Mouse (Mus musculus) heart, embryonic 14.5 days (tissue): ENCODE results near the gene Acsl1. TPM values are rescaled to one million over a fixed set of nuclear protein-coding genes. Genes with fewer than 3 reads are reported as not detected.

Experiments
- ATAC-seq: fragments of 200-750 bp; cut with Nextera tagmentation; 2 replicates; pipeline ENCODE4 v1.8.0; 2017; ENCODE audit warnings: low read depth, moderate TSS enrichment; ENCODE audit not compliant: insufficient number of reproducible peaks, insufficient read depth, low FRiP score
- H3K27ac ChIP-seq, 2 experiments: fragments of 200-500 bp in 1 of 2; fragments of 300-500 bp in 1 of 2; sonication (generic) in 1 of 2; replicated peaks in 1 of 2; 2 replicates each; pipeline ENCODE4 v1.5.1; 2012 to 2014; ENCODE audit warnings: low read depth in 2 of 2, low read length in 2 of 2, control low read depth in 1 of 2, mild to moderate bottlenecking in 1 of 2, mixed read lengths in 1 of 2; ENCODE audit not compliant: control insufficient read depth in 1 of 2, insufficient read depth in 1 of 2
- H3K27me3 ChIP-seq: fragments of 300-500 bp; sonication (generic); 2 replicates; pipeline ENCODE4 v1.6.1; 2014; ENCODE audit warnings: mild to moderate bottlenecking, low read length, control low read depth; ENCODE audit not compliant: control insufficient read depth, insufficient read depth
- H3K36me3 ChIP-seq: fragments of 300-500 bp; sonication (generic); 2 replicates; pipeline ENCODE4 v1.6.1; 2014; ENCODE audit warnings: mild to moderate bottlenecking, control low read depth, low read length, mixed read lengths; ENCODE audit not compliant: control insufficient read depth, insufficient read depth
- H3K4me1 ChIP-seq, 2 experiments: fragments of 200-500 bp in 1 of 2; fragments of 300-500 bp in 1 of 2; sonication (generic) in 1 of 2; 2 replicates each; pipeline ENCODE4 v1.6.1; 2012 to 2014; ENCODE audit warnings: low read length in 2 of 2, control low read depth in 1 of 2, mixed read lengths in 1 of 2; ENCODE audit not compliant: control insufficient read depth in 2 of 2, insufficient read depth in 2 of 2
- H3K4me2 ChIP-seq: fragments of 300-500 bp; sonication (generic); 2 replicates; pipeline ENCODE4 v1.6.1; 2014; ENCODE audit warnings: mild to moderate bottlenecking, low read length
- H3K4me3 ChIP-seq, 2 experiments: fragments of 200-500 bp in 1 of 2; fragments of 300-500 bp in 1 of 2; sonication (generic) in 1 of 2; 2 replicates each; pipeline ENCODE4 v1.5.1; 2012 to 2014; ENCODE audit warnings: low read length in 2 of 2, mild to moderate bottlenecking in 2 of 2, control low read depth in 1 of 2, low read depth in 1 of 2, moderate library complexity in 1 of 2; ENCODE audit not compliant: control insufficient read depth in 1 of 2, insufficient read depth in 1 of 2
- H3K9ac ChIP-seq: fragments of 300-500 bp; sonication (generic); 2 replicates; pipeline ENCODE4 v1.6.1; 2014; ENCODE audit warnings: mild to moderate bottlenecking, low read length
- H3K9me3 ChIP-seq: fragments of 300-500 bp; sonication (generic); 2 replicates; pipeline ENCODE4 v1.6.1; 2016; ENCODE audit warnings: low read length, control low read depth; ENCODE audit not compliant: control insufficient read depth
- WGBS: fragments of 180-500 bp; shearing (Covaris S2); extraction: QIAGEN DNeasy Blood & Tissue Kit; methylation state at CpG from one replicate; pipeline ENCODE4 v1.1.7; 2014; 5-methylcytosine and 5-hydroxymethylcytosine counted together
- polyA plus RNA-seq: library from polyadenylated mRNA; unstranded; fragments of >200 nt; fragmentation: Nextera tagmentation; extraction: Ambion mirVana; gene quantifications from 2 replicates; pipeline ENCODE4 v1.2.1, GENCODE M21; 2014

Gene Acsl1
- polyA plus RNA-seq, 1 experiment from 2014 or later: 44.1 TPM

GRCm38 (mm10) chr8:46496852-46497251, 26.0 kb downstream of the Acsl1 start:
- Histone ChIP-seq H3K9ac (no peak overlapping the region), H3K27me3 (no peaks in the 10 kb centered on the region), H3K36me3 (peaks cover 14% of the 10 kb centered on the region; the same call in 1 of the 2 replicates), H3K9me3 (no peaks in the 10 kb centered on the region), H3K4me3 (no peak overlapping the region), H3K4me2 (peak overlapping the region; percentile 50; the same call in 1 of the 2 replicates), H3K27ac (peak overlapping the region in 1 of 2 experiments; percentile 56; a peak in 1 of 4 replicates), H3K4me1 (peaks cover 16 to 25% of the 10 kb centered on the region in 2 experiments)
- ATAC-seq: no peak
- WGBS: 35% methylated on average over 6 of the region's 6 CpGs

GRCm38 (mm10) chr8:46497314-46498011, 26.6 kb downstream of the Acsl1 start:
- Histone ChIP-seq H3K4me2 (peak overlapping the region; percentile 50), H3K27ac (peak overlapping the region; percentile 56 to 68), H3K4me1 (peaks cover 17 to 28% of the 10 kb centered on the region in 2 experiments), H3K36me3 (peaks cover 14% of the 10 kb centered on the region; the same call in 1 of the 2 replicates), H3K27me3 (no peaks in the 10 kb centered on the region), H3K9me3 (no peaks in the 10 kb centered on the region), H3K4me3 (0 out of 4 replicates have a peak overlapping the region, but pooled peaks of 1 of the 2 experiments have one; percentile 0), H3K9ac (peak overlapping the region; percentile 8; the same call in 1 of the 2 replicates)
- ATAC-seq: no peak
- 30% methylated on average over 15 of the region's 15 CpGs for WGBS

- H3K4me2 ChIP-seq: peak overlapping the region; percentile 53
- peak overlapping the region in 1 of 2 experiments; percentile 17; a peak in 2 of 4 replicates for H3K4me3 ChIP-seq
- H3K27me3 ChIP-seq: no peaks in the 10 kb centered on the region
- WGBS: 28% methylated on average over 19 of the region's 19 CpGs
- H3K9me3 ChIP-seq: no peaks in the 10 kb centered on the region
- H3K27ac ChIP-seq: no peak overlapping the region
- no peak for ATAC-seq
- H3K36me3 ChIP-seq: 0 out of 2 replicates have a peak, but pooled peaks cover 4% of the 10 kb centered on the region
- peaks cover 19 to 32% of the 10 kb centered on the region in 2 experiments for H3K4me1 ChIP-seq
- peak overlapping the region; percentile 44; the same call in 1 of the 2 replicates for H3K9ac ChIP-seq
Observed at GRCm38 (mm10) chr8:46499376-46500061, 28.7 kb downstream of the Acsl1 start.

- peak overlapping the region; percentile 21 to 23 for H3K4me3 ChIP-seq
- H3K27ac ChIP-seq: no peak overlapping the region
- H3K4me1 ChIP-seq: peaks cover 16 to 22% of the 10 kb centered on the region in 2 experiments
- WGBS: 36% methylated on average over 19 of the region's 19 CpGs
- H3K9me3 ChIP-seq: no peaks in the 10 kb centered on the region
- H3K9ac ChIP-seq: peak overlapping the region; percentile 35; the same call in 1 of the 2 replicates
- H3K27me3 ChIP-seq: no peaks in the 10 kb centered on the region
- H3K36me3 ChIP-seq: peaks cover 19% of the 10 kb centered on the region
- peak overlapping the region; percentile 59 for H3K4me2 ChIP-seq
- no peak for ATAC-seq
Observed at GRCm38 (mm10) chr8:46502333-46503071, 31.7 kb downstream of the Acsl1 start.

DNA sequence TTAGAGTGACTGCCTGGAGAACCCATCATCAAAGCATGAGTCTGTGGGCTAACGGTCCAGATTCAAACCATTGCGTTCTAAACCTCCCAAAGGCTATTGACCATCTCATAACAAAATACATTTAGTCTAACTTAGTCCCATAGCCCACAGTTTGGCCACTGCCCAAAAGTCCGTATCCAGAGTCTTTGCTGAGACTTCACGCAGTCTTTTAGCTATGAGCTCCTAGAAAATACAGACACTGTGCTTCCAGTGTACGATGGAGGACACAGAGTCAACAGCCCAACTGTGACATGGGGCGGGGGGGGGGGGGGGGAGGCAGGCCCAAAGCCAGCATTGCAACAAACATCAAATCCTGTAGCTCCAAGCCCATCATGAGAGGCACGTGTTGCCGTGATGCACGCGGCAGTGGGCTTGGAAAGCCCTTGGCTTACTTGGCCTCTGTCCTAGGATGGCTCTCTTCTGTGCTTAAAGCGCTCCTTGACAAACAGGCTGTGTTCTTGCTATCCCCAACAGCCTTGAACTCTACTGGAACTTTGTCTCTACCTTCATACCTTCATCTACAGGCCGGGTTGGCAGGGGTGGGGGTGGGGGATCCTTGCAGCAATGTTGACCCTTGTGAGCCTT, 32.3 kb downstream of the Acsl1 start:
- Histone ChIP-seq H3K9me3 (no peaks in the 10 kb centered on the region), H3K4me1 (peaks cover 12 to 17% of the 10 kb centered on the region in 2 experiments), H3K36me3 (peaks cover 20% of the 10 kb centered on the region), H3K9ac (no peak overlapping the region), H3K4me3 (peak overlapping the region in 1 of 2 experiments; percentile 23; a peak in 2 of 4 replicates), H3K27me3 (no peaks in the 10 kb centered on the region), H3K27ac (no peak overlapping the region), H3K4me2 (peak overlapping the region; percentile 59)
- ATAC-seq: no peak
- 83% methylated on average over 11 of the region's 12 CpGs for WGBS

DNA sequence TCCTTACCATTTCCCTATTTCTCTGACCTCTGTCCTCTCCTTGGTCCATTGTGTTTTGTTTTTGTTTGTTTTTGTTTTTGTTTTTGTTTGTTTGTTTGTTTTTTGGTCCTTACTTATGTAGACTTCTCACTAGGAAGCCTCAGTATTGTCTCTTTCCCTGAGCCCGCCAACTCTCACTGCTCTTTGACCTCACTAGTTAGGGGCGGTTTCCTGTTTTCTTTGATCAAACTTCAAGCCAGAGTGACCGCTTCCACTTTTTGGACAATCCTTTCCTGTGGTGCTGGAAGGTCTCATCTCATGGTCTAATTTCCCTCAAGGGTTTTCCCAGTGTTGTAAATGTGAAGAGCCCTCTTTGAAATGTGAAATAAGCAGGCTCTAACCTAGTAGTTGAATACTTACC, 33.4 kb downstream of the Acsl1 start:
- 72% methylated on average over 3 of the region's 3 CpGs for WGBS
- Histone ChIP-seq H3K4me2 (no peak overlapping the region), H3K9ac (no peak overlapping the region), H3K4me3 (no peak overlapping the region), H3K27ac (no peak overlapping the region), H3K36me3 (peaks cover 29% of the 10 kb centered on the region), H3K4me1 (peaks cover 10 to 13% of the 10 kb centered on the region in 2 experiments), H3K27me3 (no peaks in the 10 kb centered on the region), H3K9me3 (no peaks in the 10 kb centered on the region)
- ATAC-seq: no peak
